Mouse (Mus musculus) neural tube, embryonic 14.5 days (tissue): Measurements from ENCODE around the gene Scg5. TPM values are rescaled to one million over a fixed set of nuclear protein-coding genes. Genes with fewer than 3 reads are reported as not detected.
A peak's percentile ranks its signal among the peaks of the same experiment; 100 is the strongest.

Experiments
- ATAC-seq: fragments of 200-750 bp; cut with Nextera tagmentation; 2 replicates; pipeline ENCODE4 v1.8.0; 2017; ENCODE audit warnings: low read depth, mild to moderate bottlenecking, moderate TSS enrichment, moderate library complexity
- H3K27ac ChIP-seq: fragments of 300-500 bp; sonication (generic); 2 replicates; pipeline ENCODE4 v1.5.1; 2014; ENCODE audit warnings: low read depth, mild to moderate bottlenecking, control low read depth, low read length, moderate library complexity, mixed read lengths
- H3K27me3 ChIP-seq: fragments of 300-500 bp; sonication (generic); 2 replicates; pipeline ENCODE4 v1.6.1; 2014; ENCODE audit warnings: low read length; ENCODE audit not compliant: control insufficient read depth, insufficient read depth
- H3K36me3 ChIP-seq: fragments of 300-500 bp; sonication (generic); 2 replicates; pipeline ENCODE4 v1.6.1; 2014; ENCODE audit warnings: low read length, mixed read lengths; ENCODE audit not compliant: control insufficient read depth, insufficient read depth
- H3K4me1 ChIP-seq: fragments of 300-500 bp; sonication (generic); 2 replicates; pipeline ENCODE4 v1.6.1; 2014; ENCODE audit warnings: low read length; ENCODE audit not compliant: control insufficient read depth, insufficient read depth
- H3K4me2 ChIP-seq: fragments of 300-500 bp; sonication (generic); 2 replicates; pipeline ENCODE4 v1.6.1; 2014; ENCODE audit warnings: mild to moderate bottlenecking, low read depth, low read length, control low read depth
- H3K4me3 ChIP-seq: fragments of 300-500 bp; sonication (generic); 2 replicates; pipeline ENCODE4 v1.5.1; 2014; ENCODE audit warnings: low read depth, low read length, control low read depth, mixed read lengths
- H3K9ac ChIP-seq: fragments of 300-500 bp; sonication (generic); replicated peaks from 2 replicates; pipeline ENCODE4 v1.6.1; 2014; ENCODE audit warnings: low read depth, mild to moderate bottlenecking, control low read depth, low read length, mixed read lengths
- H3K9me3 ChIP-seq: fragments of 300-500 bp; sonication (generic); 2 replicates; pipeline ENCODE4 v1.6.1; 2016; ENCODE audit warnings: low read length; ENCODE audit not compliant: control insufficient read depth
- WGBS: fragments of 180-500 bp; shearing (Covaris S2); extraction: QIAGEN DNeasy Blood & Tissue Kit; methylation state at CpG from one replicate; pipeline ENCODE4 v1.1.7; 2014; 5-methylcytosine and 5-hydroxymethylcytosine counted together
- polyA plus RNA-seq: library from polyadenylated mRNA; unstranded; fragments of >200 nt; fragmentation: Nextera tagmentation; extraction: Ambion mirVana; gene quantifications from 2 replicates; pipeline ENCODE4 v1.2.1, GENCODE M21; 2014

Scg5 gene
- polyA plus RNA-seq, 1 experiment from 2014 or later, result 315 TPM

- H3K9me3 ChIP-seq, result no peaks in the 10 kb centered on the region
- ATAC-seq, result no peak
- WGBS, result 95% methylated on average over 4 of the region's 4 CpGs
- H3K27ac ChIP-seq, result no peak overlapping the region
- no peaks in the 10 kb centered on the region for H3K27me3 ChIP-seq
- no peak overlapping the region for H3K4me3 ChIP-seq
- H3K36me3 ChIP-seq, result no peaks in the 10 kb centered on the region
- H3K4me2 ChIP-seq, result no peak overlapping the region
- H3K4me1 ChIP-seq, result no peaks in the 10 kb centered on the region; the same call in 1 of the 2 replicates
- no peak overlapping the region for H3K9ac ChIP-seq
Measured at GRCm38 (mm10) chr2:113841656-113842437, 12.9 kb upstream of the Scg5 start.

- no peaks in the 10 kb centered on the region for H3K9me3 ChIP-seq
- no peak for ATAC-seq
- no peak overlapping the region for H3K27ac ChIP-seq
- no peaks in the 10 kb centered on the region for H3K4me1 ChIP-seq
- 82% methylated on average over 4 of the region's 4 CpGs for WGBS
- 0 out of 2 replicates have a peak, but pooled peaks cover 3% of the 10 kb centered on the region for H3K36me3 ChIP-seq
- H3K9ac ChIP-seq, result no peak overlapping the region
- no peak overlapping the region for H3K4me3 ChIP-seq
- no peaks in the 10 kb centered on the region for H3K27me3 ChIP-seq
- H3K4me2 ChIP-seq, result no peak overlapping the region
Measured at GRCm38 (mm10) chr2:113839488-113839887, 10.6 kb upstream of the Scg5 start.

- Histone ChIP-seq H3K4me1 (no peaks in the 10 kb centered on the region), H3K4me3 (no peak overlapping the region), H3K27me3 (no peaks in the 10 kb centered on the region), H3K27ac (no peak overlapping the region), H3K9ac (no peak overlapping the region), H3K9me3 (no peaks in the 10 kb centered on the region), H3K4me2 (no peak overlapping the region), H3K36me3 (0 out of 2 replicates have a peak, but pooled peaks cover 3% of the 10 kb centered on the region)
- no peak for ATAC-seq
- WGBS, result 92% methylated on average over 3 of the region's 3 CpGs
Measured at GRCm38 (mm10) chr2:113835219-113835618, 6.3 kb upstream of the Scg5 start.

- Histone ChIP-seq H3K4me2 (peak overlapping the region; percentile 72), H3K4me3 (peak overlapping the region; percentile 57), H3K27me3 (no peaks in the 10 kb centered on the region), H3K4me1 (peaks cover 31% of the 10 kb centered on the region), H3K9me3 (no peaks in the 10 kb centered on the region), H3K27ac (peak overlapping the region; percentile 98), H3K9ac (peak overlapping the region; percentile 62), H3K36me3 (no peaks in the 10 kb centered on the region)
- ATAC-seq, result peak; percentile 94
- 5% methylated on average over 17 of the region's 17 CpGs for WGBS
Measured at GRCm38 (mm10) chr2:113828086-113828942, 607 bp downstream of the Scg5 start.

GRCm38 (mm10) chr2:113823909-113824308, 5.0 kb downstream of the Scg5 start:
- H3K36me3 ChIP-seq, result no peaks in the 10 kb centered on the region
- peaks cover 28% of the 10 kb centered on the region for H3K4me1 ChIP-seq
- ATAC-seq, result no peak
- H3K4me3 ChIP-seq, result no peak overlapping the region
- no peak overlapping the region for H3K4me2 ChIP-seq
- no peak overlapping the region for H3K27ac ChIP-seq
- H3K27me3 ChIP-seq, result no peaks in the 10 kb centered on the region
- H3K9ac ChIP-seq, result no peak overlapping the region
- H3K9me3 ChIP-seq, result no peaks in the 10 kb centered on the region
- WGBS, result 0% methylated on average over 2 of the region's 2 CpGs

GRCm38 (mm10) chr2:113822367-113822766, 6.6 kb downstream of the Scg5 start:
- 96% methylated on average over 8 of the region's 8 CpGs for WGBS
- Histone ChIP-seq H3K9ac (no peak overlapping the region), H3K27me3 (no peaks in the 10 kb centered on the region), H3K4me2 (no peak overlapping the region), H3K36me3 (no peaks in the 10 kb centered on the region), H3K9me3 (no peaks in the 10 kb centered on the region), H3K4me3 (no peak overlapping the region), H3K27ac (no peak overlapping the region), H3K4me1 (peaks cover 23% of the 10 kb centered on the region)
- ATAC-seq, result no peak

GRCm38 (mm10) chr2:113821176-113821734, 7.7 kb downstream of the Scg5 start:
- H3K4me1 ChIP-seq, result peaks cover 12% of the 10 kb centered on the region

GRCm38 (mm10) chr2:113820117-113820516, 8.8 kb downstream of the Scg5 start:
- no peaks in the 10 kb centered on the region for H3K9me3 ChIP-seq
- no peak overlapping the region for H3K4me3 ChIP-seq
- ATAC-seq, result no peak
- H3K27me3 ChIP-seq, result no peaks in the 10 kb centered on the region
- no peak overlapping the region for H3K4me2 ChIP-seq
- WGBS, result 89% methylated on average over 15 of the region's 15 CpGs
- 0 out of 2 replicates have a peak, but pooled peaks cover 4% of the 10 kb centered on the region for H3K4me1 ChIP-seq
- H3K36me3 ChIP-seq, result no peaks in the 10 kb centered on the region
- no peak overlapping the region for H3K9ac ChIP-seq
- H3K27ac ChIP-seq, result no peak overlapping the region

More at GRCm38 (mm10) chr2:113821176-113821734, 7.7 kb downstream of the Scg5 start:
- Histone ChIP-seq H3K9ac (no peak overlapping the region), H3K4me3 (no peak overlapping the region), H3K27me3 (no peaks in the 10 kb centered on the region), H3K9me3 (no peaks in the 10 kb centered on the region), H3K4me2 (no peak overlapping the region), H3K27ac (no peak overlapping the region), H3K36me3 (no peaks in the 10 kb centered on the region)
- WGBS, result 91% methylated on average over 12 of the region's 12 CpGs
- ATAC-seq, result no peak
